Mouse (Mus musculus): ENCODE data around the gene Cadps2. TPM values are rescaled to one million over a fixed set of nuclear protein-coding genes. Genes with fewer than 3 reads are reported as not detected.

Cadps2 gene
- polyA plus RNA-seq, 1 experiment: 5.0 TPM

- TF ChIP-seq CTCF (conservative IDR thresholded peaks at IDR 0.05; ENCODE audit: insufficient read depth, insufficient read length, low read depth, low read length) (no peak), POLR2A (IDR thresholded peaks at IDR 0.05; ENCODE audit: low read depth, low read length) (no peak)
- Histone ChIP-seq H3K36me3 (ENCODE audit: control insufficient read depth, insufficient read depth, low read length) (no peaks in the 10 kb centered on the region), H3K27me3 (replicated peaks; ENCODE audit: control insufficient read depth, insufficient read depth, low read length) (no peaks in the 10 kb centered on the region), H3K27ac (ENCODE audit: insufficient read depth, low read depth, low read length) (no peak overlapping the region), H3K4me1 (ENCODE audit: control insufficient read depth, insufficient read depth, low read length) (no peaks in the 10 kb centered on the region), H3K4me3 (ENCODE audit: insufficient read depth, low read depth, low read length) (no peak overlapping the region)
- no peak for DNase-seq
- 61% methylated on average over 5 of the region's 5 CpGs for WGBS
Measured at GRCm38 (mm10) chr6:23386711-23387110, 452.5 kb downstream of the Cadps2 start.

- DNase-seq: no peak
- Histone ChIP-seq H3K4me1 (ENCODE audit: control insufficient read depth, insufficient read depth, low read length) (no peaks in the 10 kb centered on the region), H3K27ac (ENCODE audit: insufficient read depth, low read depth, low read length) (no peak overlapping the region), H3K36me3 (ENCODE audit: control insufficient read depth, insufficient read depth, low read length) (no peaks in the 10 kb centered on the region), H3K4me3 (ENCODE audit: insufficient read depth, low read depth, low read length) (no peak overlapping the region), H3K27me3 (replicated peaks; ENCODE audit: control insufficient read depth, insufficient read depth, low read length) (no peaks in the 10 kb centered on the region)
- 58% methylated on average over 1 of the region's 1 CpGs for WGBS
- TF ChIP-seq POLR2A (IDR thresholded peaks at IDR 0.05; ENCODE audit: low read depth, low read length) (no peak), CTCF (conservative IDR thresholded peaks at IDR 0.05; ENCODE audit: insufficient read depth, insufficient read length, low read depth, low read length) (no peak)
Measured at GRCm38 (mm10) chr6:23383004-23383347, 456.2 kb downstream of the Cadps2 start.

- Histone ChIP-seq H3K4me3 (ENCODE audit: insufficient read depth, low read depth, low read length) (no peak overlapping the region), H3K4me1 (ENCODE audit: control insufficient read depth, insufficient read depth, low read length) (no peaks in the 10 kb centered on the region), H3K36me3 (ENCODE audit: control insufficient read depth, insufficient read depth, low read length) (no peaks in the 10 kb centered on the region), H3K27me3 (replicated peaks; ENCODE audit: control insufficient read depth, insufficient read depth, low read length) (no peaks in the 10 kb centered on the region), H3K27ac (ENCODE audit: insufficient read depth, low read depth, low read length) (no peak overlapping the region)
- DNase-seq: no peak
- WGBS: 52% methylated on average over 12 of the region's 12 CpGs
- TF ChIP-seq CTCF (conservative IDR thresholded peaks at IDR 0.05; ENCODE audit: insufficient read depth, insufficient read length, low read depth, low read length) (no peak), POLR2A (IDR thresholded peaks at IDR 0.05; ENCODE audit: low read depth, low read length) (no peak)
Measured at GRCm38 (mm10) chr6:23382283-23383003, 456.8 kb downstream of the Cadps2 start.

- WGBS: 95% methylated on average over 7 of the region's 7 CpGs
- no peak for TF ChIP-seq POLR2A (IDR thresholded peaks at IDR 0.05; ENCODE audit: low read depth, low read length)
- no peak for TF ChIP-seq CTCF (conservative IDR thresholded peaks at IDR 0.05; ENCODE audit: insufficient read depth, insufficient read length, low read depth, low read length)
- H3K4me1 ChIP-seq (ENCODE audit: control insufficient read depth, insufficient read depth, low read length): no peaks in the 10 kb centered on the region
- H3K27me3 ChIP-seq (replicated peaks; ENCODE audit: control insufficient read depth, insufficient read depth, low read length): no peaks in the 10 kb centered on the region
- no peak overlapping the region for H3K27ac ChIP-seq (ENCODE audit: insufficient read depth, low read depth, low read length)
- DNase-seq: no peak
- no peak overlapping the region for H3K4me3 ChIP-seq (ENCODE audit: insufficient read depth, low read depth, low read length)
- no peaks in the 10 kb centered on the region for H3K36me3 ChIP-seq (ENCODE audit: control insufficient read depth, insufficient read depth, low read length)
Measured at GRCm38 (mm10) chr6:23376327-23376726, 462.9 kb downstream of the Cadps2 start.

GRCm38 (mm10) chr6:23361842-23362451 is 477.3 kb downstream of the Cadps2 start:
- 69% methylated on average over 8 of the region's 8 CpGs for WGBS
- H3K4me3 ChIP-seq (ENCODE audit: insufficient read depth, low read depth, low read length): no peak overlapping the region
- no peak for DNase-seq
- no peak overlapping the region for H3K27ac ChIP-seq (ENCODE audit: insufficient read depth, low read depth, low read length)
- no peaks in the 10 kb centered on the region for H3K27me3 ChIP-seq (replicated peaks; ENCODE audit: control insufficient read depth, insufficient read depth, low read length)
- H3K4me1 ChIP-seq (ENCODE audit: control insufficient read depth, insufficient read depth, low read length): no peaks in the 10 kb centered on the region
- no peak for TF ChIP-seq CTCF (conservative IDR thresholded peaks at IDR 0.05; ENCODE audit: insufficient read depth, insufficient read length, low read depth, low read length)
- no peak for TF ChIP-seq POLR2A (IDR thresholded peaks at IDR 0.05; ENCODE audit: low read depth, low read length)
- H3K36me3 ChIP-seq (ENCODE audit: control insufficient read depth, insufficient read depth, low read length): no peaks in the 10 kb centered on the region

GRCm38 (mm10) chr6:23360596-23360995 is 478.6 kb downstream of the Cadps2 start:
- Histone ChIP-seq H3K4me3 (ENCODE audit: insufficient read depth, low read depth, low read length) (no peak overlapping the region), H3K27me3 (replicated peaks; ENCODE audit: control insufficient read depth, insufficient read depth, low read length) (no peaks in the 10 kb centered on the region), H3K4me1 (ENCODE audit: control insufficient read depth, insufficient read depth, low read length) (no peaks in the 10 kb centered on the region), H3K36me3 (ENCODE audit: control insufficient read depth, insufficient read depth, low read length) (no peaks in the 10 kb centered on the region), H3K27ac (ENCODE audit: insufficient read depth, low read depth, low read length) (no peak overlapping the region)
- TF ChIP-seq CTCF (conservative IDR thresholded peaks at IDR 0.05; ENCODE audit: insufficient read depth, insufficient read length, low read depth, low read length): no peak
- no peak for TF ChIP-seq POLR2A (IDR thresholded peaks at IDR 0.05; ENCODE audit: low read depth, low read length)
- WGBS: 33% methylated on average over 2 of the region's 2 CpGs
- DNase-seq: no peak

- H3K4me3 ChIP-seq (ENCODE audit: insufficient read depth, low read depth, low read length): no peak overlapping the region
- H3K4me1 ChIP-seq (ENCODE audit: control insufficient read depth, insufficient read depth, low read length): no peaks in the 10 kb centered on the region
- TF ChIP-seq POLR2A (IDR thresholded peaks at IDR 0.05; ENCODE audit: low read depth, low read length): no peak
- no peak for TF ChIP-seq CTCF (conservative IDR thresholded peaks at IDR 0.05; ENCODE audit: insufficient read depth, insufficient read length, low read depth, low read length)
- H3K36me3 ChIP-seq (ENCODE audit: control insufficient read depth, insufficient read depth, low read length): no peaks in the 10 kb centered on the region
- 61% methylated on average over 4 of the region's 4 CpGs for WGBS
- H3K27me3 ChIP-seq (replicated peaks; ENCODE audit: control insufficient read depth, insufficient read depth, low read length): no peaks in the 10 kb centered on the region
- no peak overlapping the region for H3K27ac ChIP-seq (ENCODE audit: insufficient read depth, low read depth, low read length)
- DNase-seq: no peak
Measured at GRCm38 (mm10) chr6:23356141-23356540, 483.1 kb downstream of the Cadps2 start.

All from kidney, adult 2 months (tissue).